Mouse (Mus musculus) forebrain, embryonic 11.5 days (tissue): ENCODE data around the gene Cadm2. TPM values are rescaled to one million over a fixed set of nuclear protein-coding genes. Genes with fewer than 3 reads are reported as not detected.

Experiments used
- ATAC-seq: fragments of 200-750 bp; cut with Nextera tagmentation; replicated peaks from 2 replicates; pipeline ENCODE4 v1.8.0; 2017; ENCODE audit warnings: moderate TSS enrichment; ENCODE audit not compliant: low FRiP score
- DNase-seq: peaks from one replicate; pipeline ENCODE4 v3.0.0-alpha.2; 2017; ENCODE audit warnings: low spot score
- H3K27ac ChIP-seq: fragments of 300-500 bp; sonication (generic); 2 replicates; pipeline ENCODE4 v1.5.1; 2014; ENCODE audit warnings: low read depth, low read length
- H3K27me3 ChIP-seq: fragments of 300-500 bp; sonication (generic); 2 replicates; pipeline ENCODE4 v1.6.1; 2014; ENCODE audit warnings: mild to moderate bottlenecking, low read length, mixed read lengths; ENCODE audit not compliant: control insufficient read depth, insufficient read depth
- H3K36me3 ChIP-seq: fragments of 300-500 bp; sonication (generic); 2 replicates; pipeline ENCODE4 v1.6.1; 2014; ENCODE audit warnings: mild to moderate bottlenecking, low read length, moderate library complexity, mixed read lengths; ENCODE audit not compliant: control insufficient read depth, insufficient read depth
- H3K4me1 ChIP-seq: fragments of 300-500 bp; sonication (generic); replicated peaks from 2 replicates; pipeline ENCODE4 v1.6.1; 2014; ENCODE audit warnings: low read length, mixed read lengths; ENCODE audit not compliant: control insufficient read depth, insufficient read depth
- H3K4me2 ChIP-seq: fragments of 300-500 bp; sonication (generic); 2 replicates; pipeline ENCODE4 v1.6.1; 2014; ENCODE audit warnings: low read depth, mild to moderate bottlenecking, low read length, moderate library complexity, mixed read lengths; ENCODE audit not compliant: severe bottlenecking
- H3K4me3 ChIP-seq: fragments of 300-500 bp; sonication (generic); 2 replicates; pipeline ENCODE4 v1.5.1; 2014; ENCODE audit warnings: low read depth, low read length
- H3K9ac ChIP-seq: fragments of 300-500 bp; sonication (generic); 2 replicates; pipeline ENCODE4 v1.6.1; 2014; ENCODE audit warnings: low read length
- H3K9me3 ChIP-seq: fragments of 300-500 bp; sonication (generic); 2 replicates; pipeline ENCODE4 v1.6.1; 2016; ENCODE audit warnings: low read length, mixed read lengths; ENCODE audit not compliant: control insufficient read depth
- WGBS: fragments of 180-500 bp; shearing (Covaris S2); extraction: QIAGEN DNeasy Blood & Tissue Kit; methylation state at CpG from one replicate; pipeline ENCODE4 v1.1.7; 2014; 5-methylcytosine and 5-hydroxymethylcytosine counted together
- polyA plus RNA-seq: library from polyadenylated mRNA; unstranded; fragments of >200 nt; fragmentation: Nextera tagmentation; extraction: Ambion mirVana; gene quantifications from 2 replicates; pipeline ENCODE4 v1.2.1, GENCODE M21; 2014

Gene Cadm2
- polyA plus RNA-seq, 1 experiment from 2014 or later = 5.2 TPM

DNA sequence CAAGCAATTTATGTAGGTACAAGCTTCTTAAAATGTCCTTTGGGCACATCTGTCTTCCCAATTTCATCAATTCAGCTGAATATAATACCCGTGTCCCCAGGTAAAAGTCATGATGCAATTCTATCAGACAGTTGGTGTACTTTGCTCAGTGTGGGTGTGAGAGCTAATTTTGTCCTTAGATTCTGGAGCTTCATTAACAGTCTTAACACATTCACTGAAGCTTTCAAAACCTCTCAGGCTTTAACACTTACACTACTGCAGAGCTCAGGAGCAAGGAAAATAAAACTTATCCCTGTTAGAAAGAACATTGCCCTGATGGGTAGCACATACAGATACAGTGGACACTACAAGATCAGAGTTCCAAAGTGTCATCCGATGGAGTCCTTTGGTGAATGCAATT, 309.7 kb downstream of the Cadm2 start:
- Histone ChIP-seq H3K9ac (no peak overlapping the region), H3K9me3 (no peaks in the 10 kb centered on the region), H3K4me1 (no peaks in the 10 kb centered on the region), H3K27ac (no peak overlapping the region), H3K4me3 (no peak overlapping the region), H3K27me3 (no peaks in the 10 kb centered on the region), H3K36me3 (no peaks in the 10 kb centered on the region), H3K4me2 (no peak overlapping the region)
- no peak for DNase-seq
- WGBS = 68% methylated on average over 2 of the region's 2 CpGs
- ATAC-seq = no peak

DNA sequence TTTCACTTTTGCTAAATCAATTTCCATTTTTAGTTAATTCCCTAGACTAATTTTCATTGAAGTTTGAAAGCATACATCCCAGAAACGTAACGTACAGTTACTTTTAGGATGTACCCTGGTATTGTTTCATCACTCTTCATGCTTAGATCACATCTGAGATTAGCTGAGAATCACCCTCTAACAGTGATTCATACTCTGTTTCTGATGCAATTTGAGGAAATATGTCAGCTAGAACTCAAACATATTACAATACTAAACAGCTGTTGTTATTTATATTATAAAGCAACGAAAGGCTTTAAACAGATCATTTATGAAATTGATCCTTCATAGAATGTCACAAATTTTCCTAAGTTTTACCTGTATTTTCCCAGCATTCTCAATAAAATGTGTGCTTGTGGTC, 336.0 kb downstream of the Cadm2 start:
- Histone ChIP-seq H3K9me3 (no peaks in the 10 kb centered on the region), H3K27ac (no peak overlapping the region), H3K27me3 (no peaks in the 10 kb centered on the region), H3K4me1 (no peaks in the 10 kb centered on the region), H3K36me3 (no peaks in the 10 kb centered on the region), H3K9ac (no peak overlapping the region), H3K4me3 (no peak overlapping the region), H3K4me2 (no peak overlapping the region)
- no peak for DNase-seq
- ATAC-seq = no peak
- 92% methylated on average over 3 of the region's 3 CpGs for WGBS

DNA sequence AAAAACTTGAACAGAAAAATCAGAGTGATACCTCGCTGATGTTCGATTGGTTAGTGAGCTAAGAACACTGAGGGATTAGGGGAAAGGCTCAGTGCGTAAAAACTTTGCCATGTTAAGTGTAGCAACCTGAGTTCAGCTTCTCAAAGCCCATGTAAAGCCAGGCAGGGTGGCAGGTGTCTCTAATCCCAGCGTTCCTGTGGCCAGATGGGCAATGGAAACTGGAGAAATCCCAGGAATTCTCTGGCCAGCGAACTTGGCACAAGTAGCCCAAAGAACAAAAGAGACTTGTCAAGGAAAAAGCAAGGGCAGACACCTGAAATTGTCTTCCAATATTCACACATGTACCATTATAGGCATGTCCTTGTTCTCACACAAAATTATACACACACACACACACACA, 377.1 kb downstream of the Cadm2 start:
- H3K27ac ChIP-seq = no peak overlapping the region
- no peak overlapping the region for H3K4me3 ChIP-seq
- no peaks in the 10 kb centered on the region for H3K4me1 ChIP-seq
- no peak for ATAC-seq
- DNase-seq = no peak
- H3K9ac ChIP-seq = no peak overlapping the region
- H3K4me2 ChIP-seq = no peak overlapping the region
- 86% methylated on average over 5 of the region's 5 CpGs for WGBS
- H3K27me3 ChIP-seq = no peaks in the 10 kb centered on the region
- no peaks in the 10 kb centered on the region for H3K9me3 ChIP-seq
- no peaks in the 10 kb centered on the region for H3K36me3 ChIP-seq

DNA sequence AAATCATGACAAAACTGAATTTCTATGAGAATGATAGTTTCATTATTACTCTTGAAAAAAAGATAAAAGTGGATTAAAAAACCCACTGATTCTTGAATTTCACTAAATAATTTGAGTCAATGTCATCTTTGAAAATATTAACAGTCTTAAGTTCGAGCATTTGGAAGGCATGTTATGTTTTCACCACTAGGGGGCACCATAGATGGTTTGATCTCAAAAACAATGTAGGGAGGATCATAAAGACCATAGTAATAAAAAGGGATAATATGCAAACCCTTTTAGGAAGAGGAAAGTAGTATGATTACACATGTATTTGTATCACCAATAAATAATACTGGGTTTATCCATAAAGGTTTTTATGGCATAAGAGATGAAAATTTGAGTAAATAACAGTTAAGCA, 385.8 kb downstream of the Cadm2 start:
- Histone ChIP-seq H3K9ac (no peak overlapping the region), H3K27ac (no peak overlapping the region), H3K9me3 (no peaks in the 10 kb centered on the region), H3K4me2 (no peak overlapping the region), H3K4me3 (no peak overlapping the region), H3K27me3 (no peaks in the 10 kb centered on the region), H3K36me3 (no peaks in the 10 kb centered on the region), H3K4me1 (no peaks in the 10 kb centered on the region)
- ATAC-seq (no peak), DNase-seq (no peak)
- WGBS = 33% methylated on average over 1 of the region's 1 CpGs

DNA sequence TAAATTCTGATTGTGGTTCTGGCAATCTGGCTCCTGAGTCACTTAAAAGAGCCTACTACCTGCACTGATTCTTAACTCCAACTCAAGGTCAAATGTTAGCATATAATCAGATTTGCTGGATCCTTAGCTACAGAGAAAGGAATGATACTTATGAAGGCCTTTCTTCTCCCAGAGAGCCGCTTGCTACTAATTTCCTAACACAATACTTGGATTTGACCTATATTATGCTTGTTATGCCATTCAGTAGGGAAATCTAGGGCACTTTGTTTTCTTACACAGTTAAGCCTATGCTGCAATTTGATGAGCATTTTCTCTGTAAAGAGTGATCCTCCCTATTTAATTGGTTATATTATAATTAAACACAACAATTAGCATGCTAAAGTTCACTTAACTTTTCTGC, 394.0 kb downstream of the Cadm2 start:
- 76% methylated on average over 1 of the region's 1 CpGs for WGBS
- H3K27me3 ChIP-seq = no peaks in the 10 kb centered on the region
- no peak overlapping the region for H3K4me2 ChIP-seq
- no peaks in the 10 kb centered on the region for H3K4me1 ChIP-seq
- DNase-seq = no peak
- H3K27ac ChIP-seq = no peak overlapping the region
- no peak overlapping the region for H3K4me3 ChIP-seq
- no peaks in the 10 kb centered on the region for H3K9me3 ChIP-seq
- no peak overlapping the region for H3K9ac ChIP-seq
- H3K36me3 ChIP-seq = no peaks in the 10 kb centered on the region
- no peak for ATAC-seq

DNA sequence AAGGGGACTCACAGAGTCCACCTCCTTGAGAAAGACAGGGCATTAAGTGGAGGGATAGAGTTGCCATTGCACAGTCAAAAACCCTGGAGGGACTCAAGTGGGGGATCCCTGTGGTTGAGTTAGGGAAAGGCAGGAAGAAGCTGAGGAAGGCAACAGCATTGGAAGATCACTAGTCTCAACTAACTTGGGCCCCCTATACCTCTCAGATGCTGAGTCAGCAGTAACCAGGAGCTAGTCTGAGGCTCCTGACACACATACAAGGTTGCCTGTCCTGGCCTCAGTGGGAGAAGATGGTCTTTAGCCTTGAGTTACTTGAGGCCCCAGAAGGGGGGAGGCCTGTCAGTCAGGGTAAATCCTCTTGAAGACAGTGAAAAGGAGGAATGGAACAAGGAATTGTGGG, 417.4 kb downstream of the Cadm2 start:
- no peaks in the 10 kb centered on the region for H3K27me3 ChIP-seq
- no peak overlapping the region for H3K9ac ChIP-seq
- no peak overlapping the region for H3K4me2 ChIP-seq
- H3K4me1 ChIP-seq = no peaks in the 10 kb centered on the region
- no peak overlapping the region for H3K4me3 ChIP-seq
- no peak overlapping the region for H3K27ac ChIP-seq
- H3K9me3 ChIP-seq = no peaks in the 10 kb centered on the region
- no peak for DNase-seq
- ATAC-seq = no peak
- no peaks in the 10 kb centered on the region for H3K36me3 ChIP-seq

DNA sequence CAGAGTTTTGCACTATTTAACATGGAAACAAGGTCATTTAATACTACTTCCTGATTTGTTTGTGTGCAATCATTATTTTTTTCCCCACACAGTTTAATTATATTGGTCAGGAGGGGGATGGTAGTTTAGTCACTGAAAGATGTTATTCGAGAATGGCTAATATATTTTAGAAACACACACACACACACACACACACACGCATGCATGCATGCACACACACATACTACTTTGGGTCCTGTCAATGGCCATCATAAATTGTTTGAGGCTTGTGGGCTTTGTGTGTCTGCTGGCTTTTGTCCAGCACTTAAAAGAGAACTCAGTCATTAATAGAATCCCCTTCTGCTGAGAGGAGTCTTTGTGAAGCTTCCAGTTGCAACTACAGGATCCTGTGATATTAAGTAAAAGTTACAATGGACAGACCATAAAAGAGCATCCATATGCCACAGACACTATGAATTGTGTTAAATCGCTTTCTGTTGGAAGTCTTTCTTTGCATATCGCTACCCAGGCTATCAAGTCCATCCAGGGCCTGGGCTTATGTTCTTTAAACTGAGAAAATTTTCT, 427.8 kb downstream of the Cadm2 start:
- Histone ChIP-seq H3K9ac (no peak overlapping the region), H3K4me2 (no peak overlapping the region), H3K4me3 (no peak overlapping the region), H3K27ac (no peak overlapping the region), H3K9me3 (no peaks in the 10 kb centered on the region), H3K4me1 (peaks cover 2% of the 10 kb centered on the region; the same call in 1 of the 2 replicates), H3K36me3 (no peaks in the 10 kb centered on the region), H3K27me3 (no peaks in the 10 kb centered on the region)
- ATAC-seq (peak; percentile 56; the same call in 1 of the 2 replicates), DNase-seq (no peak)
- 60% methylated on average over 4 of the region's 4 CpGs for WGBS

DNA sequence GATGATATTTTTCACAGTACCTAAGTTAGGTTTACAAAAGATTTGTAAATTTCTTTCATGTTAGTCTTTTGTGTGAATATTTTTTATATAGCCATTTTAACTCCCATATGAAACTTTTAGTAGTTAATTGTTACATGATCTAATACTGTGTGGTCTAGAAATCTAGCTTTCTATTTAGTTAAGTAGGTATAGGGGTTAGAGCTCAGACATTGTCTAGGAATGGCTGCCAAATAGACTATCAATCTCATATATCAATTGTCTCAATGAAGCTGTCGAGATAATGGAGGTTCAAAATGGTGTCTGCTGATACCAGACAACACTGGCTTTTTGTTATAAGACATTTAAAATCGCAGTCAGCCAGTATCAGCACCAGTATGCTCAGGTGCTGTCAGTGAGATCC, 428.3 kb downstream of the Cadm2 start:
- 76% methylated on average over 2 of the region's 2 CpGs for WGBS
- no peaks in the 10 kb centered on the region for H3K36me3 ChIP-seq
- DNase-seq (no peak), ATAC-seq (no peak)
- no peak overlapping the region for H3K27ac ChIP-seq
- H3K9ac ChIP-seq = no peak overlapping the region
- H3K4me1 ChIP-seq = peaks cover 2% of the 10 kb centered on the region; the same call in 1 of the 2 replicates
- H3K9me3 ChIP-seq = no peaks in the 10 kb centered on the region
- no peak overlapping the region for H3K4me2 ChIP-seq
- no peak overlapping the region for H3K4me3 ChIP-seq
- no peaks in the 10 kb centered on the region for H3K27me3 ChIP-seq

DNA sequence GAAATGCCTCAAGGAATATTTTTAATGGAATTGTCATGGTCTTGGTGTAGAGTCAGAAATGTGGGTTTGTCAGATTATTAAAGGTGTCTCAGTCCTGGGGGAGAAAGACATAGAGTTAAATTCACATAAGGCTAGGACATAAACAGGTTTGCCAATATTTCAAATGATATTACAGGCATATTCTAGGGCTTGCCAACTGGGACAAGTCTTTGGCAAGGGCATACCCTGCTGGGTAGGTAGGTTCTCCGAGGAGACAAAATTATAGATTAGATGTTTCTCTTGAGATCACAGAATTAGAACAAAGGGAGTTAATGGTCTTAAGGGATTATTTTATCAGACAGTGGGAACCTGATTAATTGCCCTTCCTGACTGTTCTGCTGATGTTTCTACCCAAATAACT, 434.4 kb downstream of the Cadm2 start:
- Histone ChIP-seq H3K36me3 (no peaks in the 10 kb centered on the region), H3K27ac (no peak overlapping the region), H3K4me3 (no peak overlapping the region), H3K9ac (no peak overlapping the region), H3K27me3 (no peaks in the 10 kb centered on the region), H3K4me1 (no peaks in the 10 kb centered on the region), H3K4me2 (no peak overlapping the region), H3K9me3 (no peaks in the 10 kb centered on the region)
- DNase-seq (no peak), ATAC-seq (no peak)
- WGBS = 80% methylated on average over 1 of the region's 1 CpGs
